Mouse (Mus musculus): Measurements from ENCODE around the gene Ctbs.

DNA sequence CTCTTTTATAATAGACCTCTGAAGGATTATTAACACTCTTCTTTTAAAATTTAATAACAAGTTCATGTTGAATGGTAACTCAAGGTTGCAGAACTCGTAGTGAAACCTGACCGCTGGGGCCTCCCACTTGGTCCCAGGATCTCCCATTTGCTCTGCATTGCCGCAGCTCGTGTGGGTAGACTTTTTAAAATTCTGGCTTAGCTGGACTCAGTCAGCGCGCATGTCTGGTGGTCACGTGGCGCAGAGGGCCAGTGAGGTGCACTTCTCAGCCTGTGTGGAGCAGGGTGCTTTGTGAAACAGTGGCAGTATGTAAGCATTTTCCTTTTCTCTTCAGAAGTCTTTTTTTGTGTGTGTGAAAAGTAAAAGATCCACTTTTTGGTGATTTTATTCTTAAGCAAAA lies 6.7 kb upstream of the Ctbs start:
- TF ChIP-seq POLR2A (IDR thresholded peaks at IDR 0.05; ENCODE audit: control insufficient read depth, extremely low read depth, insufficient read depth, low read length, poor library complexity) (no peak), CTCF (IDR thresholded peaks at IDR 0.05; ENCODE audit: borderline replicate concordance, control insufficient read depth, extremely low read depth, insufficient read depth, low read length, poor library complexity) (no peak)

Data from thymus, adult 2 months (tissue).